Mouse (Mus musculus) midbrain, embryonic 15.5 days (tissue): ENCODE measurements around the gene Cryba4. TPM values are rescaled to one million over a fixed set of nuclear protein-coding genes. Genes with fewer than 3 reads are reported as not detected.

ENCODE experiments used
- ATAC-seq: fragments of 200-750 bp; cut with Nextera tagmentation; replicated peaks from 2 replicates; pipeline ENCODE4 v1.8.0; 2017; ENCODE audit warnings: moderate TSS enrichment
- H3K27ac ChIP-seq: fragments of 300-500 bp; sonication (generic); 2 replicates; pipeline ENCODE4 v1.5.1; 2015; ENCODE audit warnings: mild to moderate bottlenecking, inconsistent platforms
- H3K27me3 ChIP-seq: fragments of 300-500 bp; sonication (generic); replicated peaks from 2 replicates; pipeline ENCODE4 v1.6.1; 2015; ENCODE audit warnings: inconsistent platforms
- H3K36me3 ChIP-seq: fragments of 300-500 bp; sonication (generic); replicated peaks from 2 replicates; pipeline ENCODE4 v1.6.1; 2015; ENCODE audit warnings: inconsistent platforms
- H3K4me1 ChIP-seq: fragments of 300-500 bp; sonication (generic); 2 replicates; pipeline ENCODE4 v1.6.1; 2015; ENCODE audit warnings: inconsistent platforms
- H3K4me2 ChIP-seq: fragments of 300-500 bp; sonication (generic); 2 replicates; pipeline ENCODE4 v1.6.1; 2015; ENCODE audit warnings: inconsistent platforms, mild to moderate bottlenecking, moderate library complexity
- H3K4me3 ChIP-seq: fragments of 300-500 bp; sonication (generic); 2 replicates; pipeline ENCODE4 v1.5.1; 2015; ENCODE audit warnings: mild to moderate bottlenecking, inconsistent platforms
- H3K9ac ChIP-seq: fragments of 300-500 bp; sonication (generic); 2 replicates; pipeline ENCODE4 v1.6.1; 2015; ENCODE audit warnings: mild to moderate bottlenecking, inconsistent platforms
- H3K9me3 ChIP-seq: fragments of 300-500 bp; sonication (generic); 2 replicates; pipeline ENCODE4 v1.6.1; 2016; ENCODE audit warnings: inconsistent platforms
- WGBS: fragments of 180-500 bp; shearing (Covaris S2); methylation state at CpG from one replicate; pipeline ENCODE4 v1.1.7; 2015; ENCODE audit warnings: mixed read lengths; 5-methylcytosine and 5-hydroxymethylcytosine counted together
- polyA plus RNA-seq: library from polyadenylated mRNA; unstranded; fragments of >200 nt; fragmentation: Nextera tagmentation; extraction: Ambion mirVana; gene quantifications from 2 replicates; pipeline ENCODE4 v1.2.1, GENCODE M21; 2015

The Cryba4 gene
- polyA plus RNA-seq, 1 experiment from 2014 or later = 0.93 TPM

GRCm38 (mm10) chr5:112283543-112284202 is 31.4 kb upstream of the Cryba4 start:
- 72% methylated on average over 10 of the region's 10 CpGs for WGBS

GRCm38 (mm10) chr5:112282780-112283482 is 30.6 kb upstream of the Cryba4 start:
- no peaks in the 10 kb centered on the region for H3K9me3 ChIP-seq
- 76% methylated on average over 9 of the region's 9 CpGs for WGBS
- H3K27ac ChIP-seq = no peak overlapping the region
- H3K36me3 ChIP-seq = no peaks in the 10 kb centered on the region
- no peak overlapping the region for H3K4me2 ChIP-seq
- no peak overlapping the region for H3K4me3 ChIP-seq
- ATAC-seq = no peak
- no peak overlapping the region for H3K9ac ChIP-seq
- peaks cover 10% of the 10 kb centered on the region for H3K4me1 ChIP-seq
- H3K27me3 ChIP-seq = no peaks in the 10 kb centered on the region

More at GRCm38 (mm10) chr5:112283543-112284202, 31.4 kb upstream of the Cryba4 start:
- Histone ChIP-seq H3K27me3 (no peaks in the 10 kb centered on the region), H3K9ac (no peak overlapping the region), H3K4me3 (no peak overlapping the region), H3K4me1 (0 out of 2 replicates have a peak, but pooled peaks cover 8% of the 10 kb centered on the region), H3K4me2 (no peak overlapping the region), H3K36me3 (no peaks in the 10 kb centered on the region), H3K9me3 (no peaks in the 10 kb centered on the region), H3K27ac (no peak overlapping the region)
- no peak for ATAC-seq

- H3K4me2 ChIP-seq = no peak overlapping the region
- H3K36me3 ChIP-seq = no peaks in the 10 kb centered on the region
- no peak overlapping the region for H3K4me3 ChIP-seq
- no peak overlapping the region for H3K27ac ChIP-seq
- no peaks in the 10 kb centered on the region for H3K27me3 ChIP-seq
- H3K9me3 ChIP-seq = no peaks in the 10 kb centered on the region
- ATAC-seq = no peak
- 80% methylated on average over 6 of the region's 6 CpGs for WGBS
- H3K9ac ChIP-seq = no peak overlapping the region
- peaks cover 17% of the 10 kb centered on the region for H3K4me1 ChIP-seq
Measured at GRCm38 (mm10) chr5:112282123-112282779, 29.9 kb upstream of the Cryba4 start.

GRCm38 (mm10) chr5:112281676-112282075 is 29.4 kb upstream of the Cryba4 start:
- no peak for ATAC-seq

GRCm38 (mm10) chr5:112280863-112281660 is 28.7 kb upstream of the Cryba4 start:
- Histone ChIP-seq H3K27me3 (no peaks in the 10 kb centered on the region), H3K4me3 (no peak overlapping the region), H3K9ac (no peak overlapping the region), H3K9me3 (no peaks in the 10 kb centered on the region), H3K27ac (no peak overlapping the region), H3K36me3 (no peaks in the 10 kb centered on the region), H3K4me1 (peaks cover 20% of the 10 kb centered on the region), H3K4me2 (no peak overlapping the region)
- 62% methylated on average over 15 of the region's 15 CpGs for WGBS
- ATAC-seq = no peak

More at GRCm38 (mm10) chr5:112281676-112282075, 29.4 kb upstream of the Cryba4 start:
- H3K4me3 ChIP-seq = no peak overlapping the region
- WGBS = 93% methylated on average over 4 of the region's 4 CpGs
- H3K36me3 ChIP-seq = no peaks in the 10 kb centered on the region
- no peaks in the 10 kb centered on the region for H3K9me3 ChIP-seq
- peaks cover 20% of the 10 kb centered on the region for H3K4me1 ChIP-seq
- no peaks in the 10 kb centered on the region for H3K27me3 ChIP-seq
- no peak overlapping the region for H3K27ac ChIP-seq
- no peak overlapping the region for H3K9ac ChIP-seq
- no peak overlapping the region for H3K4me2 ChIP-seq

GRCm38 (mm10) chr5:112280151-112280550 is 27.8 kb upstream of the Cryba4 start:
- H3K4me1 ChIP-seq = peaks cover 23% of the 10 kb centered on the region
- H3K9me3 ChIP-seq = no peaks in the 10 kb centered on the region
- H3K4me2 ChIP-seq = no peak overlapping the region
- no peaks in the 10 kb centered on the region for H3K27me3 ChIP-seq
- WGBS = 90% methylated on average over 7 of the region's 7 CpGs
- no peak overlapping the region for H3K4me3 ChIP-seq
- no peak for ATAC-seq
- no peaks in the 10 kb centered on the region for H3K36me3 ChIP-seq
- H3K27ac ChIP-seq = no peak overlapping the region
- no peak overlapping the region for H3K9ac ChIP-seq

GRCm38 (mm10) chr5:112279181-112280021 is 27.1 kb upstream of the Cryba4 start:
- Histone ChIP-seq H3K9ac (no peak overlapping the region), H3K27me3 (no peaks in the 10 kb centered on the region), H3K27ac (no peak overlapping the region), H3K4me2 (no peak overlapping the region), H3K9me3 (no peaks in the 10 kb centered on the region), H3K4me1 (peaks cover 23% of the 10 kb centered on the region), H3K36me3 (no peaks in the 10 kb centered on the region), H3K4me3 (no peak overlapping the region)
- WGBS = 93% methylated on average over 17 of the region's 17 CpGs
- ATAC-seq = no peak

- Histone ChIP-seq H3K9ac (no peak overlapping the region), H3K4me3 (no peak overlapping the region), H3K27ac (no peak overlapping the region), H3K27me3 (no peaks in the 10 kb centered on the region), H3K9me3 (no peaks in the 10 kb centered on the region), H3K4me1 (peaks cover 23% of the 10 kb centered on the region), H3K4me2 (peak overlapping the region; percentile 95; the same call in 1 of the 2 replicates), H3K36me3 (no peaks in the 10 kb centered on the region)
- WGBS = 89% methylated on average over 11 of the region's 11 CpGs
- ATAC-seq = no peak
Measured at GRCm38 (mm10) chr5:112277906-112278470, 25.7 kb upstream of the Cryba4 start.

GRCm38 (mm10) chr5:112276907-112277348 is 24.6 kb upstream of the Cryba4 start:
- no peaks in the 10 kb centered on the region for H3K27me3 ChIP-seq
- H3K9ac ChIP-seq = peak overlapping the region; percentile 49
- H3K36me3 ChIP-seq = no peaks in the 10 kb centered on the region
- peak; percentile 37 for ATAC-seq
- WGBS = under 1% methylated on average over 24 of the region's 24 CpGs
- H3K4me3 ChIP-seq = peak overlapping the region; percentile 80
- H3K4me2 ChIP-seq = peak overlapping the region; percentile 95
- H3K4me1 ChIP-seq = peaks cover 23% of the 10 kb centered on the region
- no peaks in the 10 kb centered on the region for H3K9me3 ChIP-seq
- H3K27ac ChIP-seq = peak overlapping the region; percentile 85

GRCm38 (mm10) chr5:112276267-112276873 is 24.1 kb upstream of the Cryba4 start, which contains the start of gene Tpst2:
Tpst2 (plus strand) TSS chr5:112276691.
- H3K9me3 ChIP-seq = no peaks in the 10 kb centered on the region
- peak within 1 kb of the TSS; percentile 95 for H3K4me2 ChIP-seq
- H3K9ac ChIP-seq = peak within 1 kb of the TSS; percentile 59
- H3K36me3 ChIP-seq = no peaks in the 10 kb centered on the region
- peaks cover 25% of the 10 kb centered on the region for H3K4me1 ChIP-seq
- peak; percentile 94 for ATAC-seq
- H3K27ac ChIP-seq = peak within 1 kb of the TSS; percentile 85
- 0% methylated on average over 59 of the region's 62 CpGs for WGBS
- H3K4me3 ChIP-seq = peak within 1 kb of the TSS; percentile 80
- H3K27me3 ChIP-seq = no peaks in the 10 kb centered on the region
